Mouse (Mus musculus) olfactory bulb, adult 2 months (tissue): ENCODE results near the gene Osgin1.

ENCODE experiments used
- CTCF ChIP-seq: fragments of 200-500 bp; IDR thresholded peaks from 2 replicates; pipeline ENCODE4 v1.5.1; 2012; ENCODE audit warnings: low read depth, mild to moderate bottlenecking, low read length, moderate library complexity; ENCODE audit not compliant: insufficient read depth
- POLR2A ChIP-seq: fragments of 200-500 bp; IDR thresholded peaks from 2 replicates; pipeline ENCODE4 v1.6.1; 2012; ENCODE audit warnings: mild to moderate bottlenecking, low read depth, low read length, moderate library complexity; ENCODE audit not compliant: insufficient read depth

- TF ChIP-seq POLR2A (no peak), CTCF (no peak)
Observed at GRCm38 (mm10) chr8:119430690-119431089, 3.2 kb upstream of the Osgin1 start.
